Mouse (Mus musculus) stomach, embryonic 15.5 days (tissue): ENCODE data around the gene Alpl. TPM values are rescaled to one million over a fixed set of nuclear protein-coding genes. Genes with fewer than 3 reads are reported as not detected.
A peak's percentile ranks its signal among the peaks of the same experiment; 100 is the strongest.

ENCODE experiments used
- ATAC-seq: fragments of 200-750 bp; cut with Nextera tagmentation; 2 replicates; pipeline ENCODE4 v1.8.0; 2017; ENCODE audit warnings: low read depth, moderate number of reproducible peaks, moderate TSS enrichment; ENCODE audit not compliant: insufficient read depth, low FRiP score
- H3K27ac ChIP-seq: fragments of 300-500 bp; sonication (generic); 2 replicates; pipeline ENCODE4 v1.5.1; 2015; ENCODE audit warnings: mild to moderate bottlenecking, inconsistent platforms
- H3K27me3 ChIP-seq: fragments of 300-500 bp; sonication (generic); replicated peaks from 2 replicates; pipeline ENCODE4 v1.6.1; 2015; ENCODE audit warnings: inconsistent platforms
- H3K36me3 ChIP-seq: fragments of 300-500 bp; sonication (generic); 2 replicates; pipeline ENCODE4 v1.6.1; 2015; ENCODE audit warnings: inconsistent platforms
- H3K4me1 ChIP-seq: fragments of 300-500 bp; sonication (generic); 2 replicates; pipeline ENCODE4 v1.6.1; 2015; ENCODE audit warnings: inconsistent platforms
- H3K4me2 ChIP-seq: fragments of 300-500 bp; sonication (generic); 2 replicates; pipeline ENCODE4 v1.6.1; 2015; ENCODE audit warnings: mild to moderate bottlenecking, inconsistent platforms
- H3K4me3 ChIP-seq: fragments of 300-500 bp; sonication (generic); replicated peaks from 2 replicates; pipeline ENCODE4 v1.5.1; 2015; ENCODE audit warnings: inconsistent platforms
- H3K9ac ChIP-seq: fragments of 300-500 bp; sonication (generic); 2 replicates; pipeline ENCODE4 v1.6.1; 2015; ENCODE audit warnings: inconsistent platforms
- H3K9me3 ChIP-seq: fragments of 300-500 bp; sonication (generic); 2 replicates; pipeline ENCODE4 v1.6.1; 2016; ENCODE audit warnings: inconsistent platforms
- WGBS: fragments of 180-500 bp; shearing (Covaris S2); methylation state at CpG from one replicate; pipeline ENCODE4 v1.1.7; 2015; 5-methylcytosine and 5-hydroxymethylcytosine counted together
- polyA plus RNA-seq: library from polyadenylated mRNA; unstranded; fragments of >200 nt; fragmentation: Nextera tagmentation; extraction: Ambion mirVana; gene quantifications from 2 replicates; pipeline ENCODE4 v1.2.1, GENCODE M21; 2015

Alpl gene
- polyA plus RNA-seq = 9.8 and 10.8 TPM in 2 replicates

DNA sequence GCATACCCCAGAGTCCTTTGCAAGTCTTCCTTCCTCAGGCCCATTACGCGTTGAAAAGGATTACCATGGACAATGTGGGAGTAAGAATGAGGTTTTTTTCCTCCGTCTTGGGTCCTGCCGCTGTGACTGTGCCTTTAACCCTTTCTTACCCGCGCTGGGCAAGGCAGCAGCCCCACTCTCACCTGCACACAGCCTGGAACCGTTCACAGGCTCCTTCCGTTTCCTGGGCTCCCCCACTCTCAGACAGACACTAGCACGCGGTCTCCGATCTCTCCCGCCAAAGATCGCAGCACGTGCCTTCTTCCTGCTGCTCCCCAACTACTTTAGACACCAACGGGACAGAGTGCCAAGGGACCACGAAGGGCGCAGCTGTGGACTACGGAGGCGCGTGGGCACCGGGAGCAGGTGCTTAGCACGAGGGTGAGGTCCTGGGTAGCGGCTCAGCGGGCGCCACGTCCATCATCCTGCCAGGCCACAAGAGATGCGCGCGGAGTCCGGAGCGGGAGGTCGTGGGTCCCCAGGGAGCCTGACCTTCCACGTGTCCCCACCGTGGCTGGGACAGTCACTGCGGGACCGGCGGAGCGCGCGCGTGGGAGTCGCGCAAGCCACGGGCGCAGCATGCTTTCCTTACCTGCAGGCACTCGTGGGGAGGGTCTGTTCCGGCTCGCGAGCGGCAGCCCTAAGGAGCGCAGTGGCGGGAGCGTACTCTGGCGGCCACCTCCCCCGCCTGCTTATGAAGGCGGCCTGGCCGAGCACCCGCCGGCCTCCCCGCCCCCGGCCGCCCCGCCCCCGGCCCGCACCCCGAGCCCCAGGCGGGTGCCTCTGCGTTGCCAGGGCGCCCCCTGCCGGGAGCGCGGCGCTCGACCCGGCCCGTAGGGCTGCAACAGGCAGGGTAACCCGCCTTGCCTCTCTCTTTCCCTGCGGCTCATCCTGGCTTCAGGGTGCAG is at the start of gene Alpl:
Alpl (minus strand) TSS at position 774 of the 947 bp plus-strand sequence.
- WGBS = 2% methylated on average over 73 of the region's 78 CpGs
- Histone ChIP-seq H3K4me2 (peak within 1 kb of the TSS; percentile 94), H3K9ac (no peak within 1 kb of the TSS), H3K4me1 (peaks cover 22% of the 10 kb centered on the region), H3K36me3 (no peaks in the 10 kb centered on the region), H3K27me3 (peaks cover 23% of the 10 kb centered on the region), H3K4me3 (peak within 1 kb of the TSS; percentile 48), H3K9me3 (no peaks in the 10 kb centered on the region), H3K27ac (no peak within 1 kb of the TSS)
- ATAC-seq = peak; percentile 73; the same call in 1 of the 2 replicates

DNA sequence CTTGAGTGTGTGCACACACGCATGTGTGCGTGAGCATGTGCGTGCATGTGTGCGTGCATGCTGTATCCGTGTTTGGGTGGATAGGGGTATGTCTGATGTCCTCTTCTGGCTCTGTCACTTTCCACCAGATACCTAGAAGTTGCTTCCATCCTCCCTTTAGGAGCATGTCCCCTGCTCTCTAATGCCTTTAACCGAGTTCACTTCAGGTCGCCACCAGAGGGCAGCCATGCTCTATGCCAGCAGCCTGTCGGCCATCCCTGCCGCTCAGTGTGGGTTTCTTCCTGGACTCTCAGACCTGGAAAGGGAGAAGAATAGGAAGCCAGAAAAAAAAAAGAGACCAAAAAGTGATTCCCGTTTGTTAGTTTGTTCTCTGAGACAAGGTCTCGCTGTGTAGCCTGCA is 48.5 kb upstream of the Alpl start:
- Histone ChIP-seq H3K9me3 (no peaks in the 10 kb centered on the region), H3K4me1 (no peaks in the 10 kb centered on the region), H3K4me3 (no peak overlapping the region), H3K27me3 (no peaks in the 10 kb centered on the region), H3K27ac (no peak overlapping the region), H3K36me3 (no peaks in the 10 kb centered on the region), H3K4me2 (no peak overlapping the region), H3K9ac (no peak overlapping the region)
- WGBS = 22% methylated on average over 11 of the region's 11 CpGs
- no peak for ATAC-seq

DNA sequence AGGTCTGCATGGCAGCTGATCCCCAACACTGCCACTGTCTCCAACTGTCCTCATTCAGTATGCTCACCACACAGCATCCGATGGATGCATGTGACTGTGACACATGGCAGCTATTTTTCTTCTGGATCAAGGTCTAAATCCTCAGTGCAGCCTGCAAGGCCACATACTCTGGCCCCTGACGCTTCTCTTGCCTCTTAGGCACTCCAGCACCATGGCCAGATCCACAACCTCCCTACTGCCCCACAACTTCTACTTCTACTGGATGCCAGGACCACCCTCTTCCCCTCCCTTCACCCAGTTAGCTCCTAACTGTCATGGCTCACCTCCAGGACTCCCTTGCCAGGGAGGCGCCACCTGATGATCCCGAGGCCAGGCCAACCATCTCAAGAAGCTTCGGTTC is 43.3 kb upstream of the Alpl start:
- Histone ChIP-seq H3K36me3 (no peaks in the 10 kb centered on the region), H3K27ac (no peak overlapping the region), H3K4me2 (no peak overlapping the region), H3K9ac (no peak overlapping the region), H3K4me1 (peaks cover 2% of the 10 kb centered on the region; the same call in 1 of the 2 replicates), H3K27me3 (no peaks in the 10 kb centered on the region), H3K9me3 (no peaks in the 10 kb centered on the region), H3K4me3 (no peak overlapping the region)
- 67% methylated on average over 5 of the region's 5 CpGs for WGBS
- ATAC-seq = no peak

DNA sequence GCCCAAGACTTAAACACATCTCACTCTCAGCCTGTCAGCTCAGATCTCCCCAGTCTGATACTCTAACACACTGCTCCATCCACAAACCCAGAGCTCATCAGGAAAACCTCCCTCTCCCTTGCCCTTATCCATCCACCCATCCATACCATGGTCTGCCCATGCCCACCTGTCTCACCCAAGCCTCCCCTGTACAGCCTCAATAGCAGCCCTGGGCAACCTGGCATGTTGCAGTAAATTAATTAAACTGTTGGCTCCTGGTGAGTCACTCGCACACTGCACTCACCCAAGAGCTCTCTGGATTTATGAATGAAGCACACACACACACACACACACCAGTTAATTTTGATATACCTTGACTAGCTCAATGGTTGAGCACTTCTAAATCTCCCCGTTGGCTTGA is 42.6 kb upstream of the Alpl start:
- H3K36me3 ChIP-seq = no peaks in the 10 kb centered on the region
- no peak overlapping the region for H3K4me2 ChIP-seq
- no peak overlapping the region for H3K9ac ChIP-seq
- H3K4me1 ChIP-seq = peaks cover 2% of the 10 kb centered on the region; the same call in 1 of the 2 replicates
- H3K27ac ChIP-seq = no peak overlapping the region
- no peak overlapping the region for H3K4me3 ChIP-seq
- no peaks in the 10 kb centered on the region for H3K27me3 ChIP-seq
- no peaks in the 10 kb centered on the region for H3K9me3 ChIP-seq
- no peak for ATAC-seq
- whole genome bisulfite sequencing = 84% methylated on average over 2 of the region's 2 CpGs

DNA sequence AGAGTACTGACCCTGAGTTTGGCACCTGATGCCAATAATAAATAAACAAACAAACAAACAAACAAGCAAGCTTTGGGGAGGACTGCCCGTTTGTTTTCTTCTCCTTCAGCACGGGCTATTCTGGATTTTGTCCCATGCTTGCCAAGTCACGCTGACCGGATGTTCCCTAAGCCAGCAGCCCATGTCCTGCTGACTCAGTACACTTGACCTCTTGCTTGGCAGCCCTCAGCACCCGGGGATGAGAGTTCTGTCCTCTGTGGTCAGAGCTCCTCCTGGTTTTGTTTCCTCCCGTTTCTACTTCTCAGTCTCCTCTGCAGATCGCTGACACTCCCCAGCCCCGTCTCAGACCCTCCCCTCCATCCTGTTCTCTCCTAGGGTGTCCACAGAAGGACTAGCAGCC is 41.6 kb upstream of the Alpl start:
- Histone ChIP-seq H3K9ac (no peak overlapping the region), H3K9me3 (no peaks in the 10 kb centered on the region), H3K4me2 (no peak overlapping the region), H3K36me3 (no peaks in the 10 kb centered on the region), H3K4me1 (peaks cover 2% of the 10 kb centered on the region; the same call in 1 of the 2 replicates), H3K27me3 (no peaks in the 10 kb centered on the region), H3K4me3 (no peak overlapping the region), H3K27ac (no peak overlapping the region)
- WGBS = 69% methylated on average over 8 of the region's 8 CpGs
- no peak for ATAC-seq

DNA sequence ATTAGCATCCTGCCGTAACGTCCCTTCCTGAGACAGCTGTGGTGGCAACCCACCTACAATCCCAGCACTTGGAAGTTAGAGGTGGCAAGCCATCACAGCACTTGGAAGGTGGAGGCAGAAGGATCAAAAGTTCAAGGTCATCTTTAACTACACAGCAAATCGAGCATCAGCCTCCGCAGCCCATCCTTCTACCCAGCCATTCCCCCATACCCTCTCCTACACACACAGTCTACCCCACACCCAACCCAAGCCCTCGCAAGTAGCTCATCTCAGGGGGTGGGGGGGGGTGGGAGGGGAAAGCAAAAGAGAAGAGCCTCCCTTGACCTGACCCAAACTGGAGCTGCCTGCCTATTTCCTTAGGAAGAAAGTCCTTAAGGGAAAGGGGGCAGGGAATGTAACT is 40.6 kb upstream of the Alpl start:
- Histone ChIP-seq H3K4me2 (no peak overlapping the region), H3K4me1 (peaks cover 2% of the 10 kb centered on the region; the same call in 1 of the 2 replicates), H3K36me3 (no peaks in the 10 kb centered on the region), H3K27ac (no peak overlapping the region), H3K4me3 (no peak overlapping the region), H3K9ac (no peak overlapping the region), H3K9me3 (no peaks in the 10 kb centered on the region), H3K27me3 (no peaks in the 10 kb centered on the region)
- WGBS = 80% methylated on average over 5 of the region's 5 CpGs
- ATAC-seq = no peak

DNA sequence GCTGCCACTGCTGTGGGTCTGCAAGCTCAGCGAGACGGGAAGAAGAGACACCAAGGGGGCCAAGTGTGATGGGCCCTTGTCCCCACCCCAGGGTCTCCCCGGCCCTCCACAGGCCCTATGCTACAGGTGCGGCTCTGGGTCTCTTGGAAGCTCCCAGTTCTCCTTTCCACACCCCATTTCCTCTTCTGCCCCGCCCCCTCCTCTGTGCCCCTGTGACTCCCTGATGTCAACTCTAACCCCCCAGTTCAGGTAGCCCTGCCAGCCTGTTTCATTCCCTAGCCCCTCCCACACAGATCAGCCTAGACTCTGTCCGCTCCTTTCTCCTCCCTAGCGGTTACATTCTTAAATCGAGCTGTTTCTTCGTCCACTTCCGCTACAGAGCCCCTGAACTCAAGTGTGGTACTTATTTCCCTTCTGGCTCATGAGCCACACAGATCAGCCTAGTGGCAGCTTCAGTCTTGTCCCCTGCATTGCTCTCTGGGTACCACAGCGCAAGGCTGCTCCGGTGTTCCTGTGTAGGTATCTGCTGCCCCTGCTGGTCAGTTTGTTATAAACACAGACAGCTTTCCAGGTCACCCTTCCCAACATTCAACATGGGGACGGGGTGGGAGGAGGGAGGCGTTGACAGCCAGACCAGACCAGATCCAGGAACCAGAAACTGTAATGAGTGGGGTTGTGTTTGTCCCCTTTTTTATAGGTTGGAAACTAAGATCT is 39.6 kb upstream of the Alpl start:
- Histone ChIP-seq H3K4me2 (peak overlapping the region; percentile 34), H3K27me3 (no peaks in the 10 kb centered on the region), H3K4me1 (peaks cover 2% of the 10 kb centered on the region; the same call in 1 of the 2 replicates), H3K36me3 (no peaks in the 10 kb centered on the region), H3K9me3 (no peaks in the 10 kb centered on the region), H3K27ac (no peak overlapping the region), H3K4me3 (no peak overlapping the region), H3K9ac (no peak overlapping the region)
- WGBS = 12% methylated on average over 14 of the region's 14 CpGs
- peak; percentile 74 for ATAC-seq

DNA sequence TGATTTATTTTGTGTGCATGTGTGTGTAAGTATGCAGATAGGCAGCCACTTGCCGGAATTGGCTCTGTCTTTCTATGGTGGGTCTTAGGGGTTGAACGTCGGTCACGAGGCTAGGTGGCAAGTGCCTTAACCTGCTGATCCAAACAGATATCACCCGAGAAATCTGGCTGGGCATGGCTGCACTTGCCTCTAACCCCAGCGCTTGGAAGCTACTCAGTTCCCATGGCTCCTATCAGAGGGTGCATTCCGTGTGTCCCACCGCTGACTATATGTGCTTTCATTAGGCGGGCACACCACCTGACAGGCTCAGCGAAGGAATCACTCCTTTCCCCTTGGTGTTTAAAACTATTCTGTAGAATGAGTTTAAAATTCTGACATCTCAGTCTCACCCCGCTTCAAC is 35.4 kb upstream of the Alpl start:
- Histone ChIP-seq H3K4me3 (no peak overlapping the region), H3K9ac (no peak overlapping the region), H3K27ac (no peak overlapping the region), H3K36me3 (no peaks in the 10 kb centered on the region), H3K4me2 (no peak overlapping the region), H3K4me1 (peaks cover 2% of the 10 kb centered on the region; the same call in 1 of the 2 replicates), H3K9me3 (no peaks in the 10 kb centered on the region), H3K27me3 (0 out of 2 replicates have a peak, but pooled peaks cover 5% of the 10 kb centered on the region)
- 77% methylated on average over 11 of the region's 11 CpGs for WGBS
- no peak for ATAC-seq

DNA sequence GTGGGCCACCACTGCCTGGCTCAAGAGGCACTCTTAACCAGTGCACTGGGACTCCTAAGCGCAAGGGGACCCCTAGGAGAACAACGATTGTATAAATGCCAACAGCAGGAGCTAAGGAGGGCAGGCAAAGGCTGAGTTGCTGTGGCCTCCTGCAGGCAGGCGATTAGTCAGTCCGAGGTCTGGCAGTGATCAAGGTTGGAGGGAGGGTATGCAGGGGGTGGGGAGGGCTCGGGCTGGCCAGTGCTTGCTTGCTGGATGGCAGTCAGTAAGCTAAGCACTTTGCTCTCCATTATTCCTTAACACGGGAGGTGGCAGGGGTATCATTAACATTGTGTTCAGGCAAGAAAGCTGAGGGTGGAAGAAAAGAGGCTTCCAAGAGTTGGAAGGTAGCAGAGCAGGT is 34.2 kb upstream of the Alpl start:
- Histone ChIP-seq H3K9me3 (no peaks in the 10 kb centered on the region), H3K4me2 (no peak overlapping the region), H3K27me3 (0 out of 2 replicates have a peak, but pooled peaks cover 5% of the 10 kb centered on the region), H3K4me3 (no peak overlapping the region), H3K27ac (no peak overlapping the region), H3K36me3 (no peaks in the 10 kb centered on the region), H3K9ac (no peak overlapping the region), H3K4me1 (no peaks in the 10 kb centered on the region)
- no peak for ATAC-seq
- WGBS = 17% methylated on average over 6 of the region's 6 CpGs

DNA sequence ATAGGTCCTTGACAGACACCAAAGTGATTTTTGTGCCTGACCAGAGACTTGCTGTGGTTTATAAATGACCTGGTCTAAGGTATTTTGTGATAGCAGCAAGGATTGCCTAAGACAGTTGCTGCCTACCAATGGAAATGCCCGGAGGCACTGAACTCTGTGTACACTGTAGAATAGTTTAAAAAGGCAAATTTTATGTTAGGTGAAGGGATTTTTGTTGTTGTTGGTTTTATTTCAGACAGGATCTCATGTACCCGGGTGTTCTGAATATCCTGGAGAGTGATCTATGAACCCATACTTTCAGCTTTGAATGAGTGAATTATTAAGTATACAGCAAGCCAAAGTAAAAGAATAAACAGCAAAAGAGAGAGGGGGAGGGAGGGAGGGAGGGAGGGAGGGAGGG is 28.7 kb upstream of the Alpl start:
- no peak overlapping the region for H3K4me3 ChIP-seq
- no peak overlapping the region for H3K27ac ChIP-seq
- H3K4me2 ChIP-seq = no peak overlapping the region
- H3K36me3 ChIP-seq = no peaks in the 10 kb centered on the region
- H3K9ac ChIP-seq = no peak overlapping the region
- H3K4me1 ChIP-seq = no peaks in the 10 kb centered on the region
- ATAC-seq = no peak
- WGBS = 71% methylated on average over 2 of the region's 2 CpGs
- H3K9me3 ChIP-seq = no peaks in the 10 kb centered on the region
- no peaks in the 10 kb centered on the region for H3K27me3 ChIP-seq

DNA sequence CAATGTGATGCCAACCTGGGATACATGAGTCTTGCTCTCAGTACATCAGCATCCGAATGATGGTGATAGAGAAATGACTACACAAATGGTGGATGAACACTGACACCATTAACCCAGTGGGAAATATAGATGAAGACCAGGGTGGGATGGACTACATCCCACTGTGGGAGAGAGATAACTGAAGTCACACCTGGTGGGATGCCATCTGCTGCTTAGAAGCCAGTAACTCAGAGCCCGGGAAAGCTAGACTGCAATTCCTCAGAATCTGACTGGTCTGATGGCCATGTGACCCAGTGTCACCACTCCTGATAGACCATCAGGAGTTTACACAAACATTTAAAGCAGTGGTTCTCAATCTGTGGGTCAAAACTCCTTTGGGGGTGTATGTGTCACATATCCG is 27.4 kb upstream of the Alpl start:
- H3K27ac ChIP-seq = no peak overlapping the region

DNA sequence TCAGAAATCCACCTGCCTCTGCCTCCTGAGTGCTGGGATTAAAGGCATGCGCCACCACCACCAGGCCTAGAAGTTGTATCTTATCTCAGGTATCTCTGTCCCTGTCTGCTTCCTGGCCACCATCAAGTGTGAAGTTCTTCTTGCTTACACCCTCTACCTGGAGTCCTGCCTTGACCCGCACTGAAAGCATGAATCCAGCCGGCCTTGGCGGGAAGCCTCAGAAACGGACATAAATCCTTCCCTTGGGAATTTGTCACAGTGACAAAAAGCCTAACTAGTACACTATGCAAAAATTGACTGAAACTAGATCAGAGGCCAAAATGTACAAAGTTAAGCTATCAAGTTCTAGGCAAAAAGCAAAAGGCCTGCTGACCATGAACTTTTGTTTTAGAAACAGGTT is 26.4 kb upstream of the Alpl start:
- Histone ChIP-seq H3K4me3 (no peak overlapping the region), H3K27ac (no peak overlapping the region), H3K9ac (no peak overlapping the region), H3K4me2 (no peak overlapping the region), H3K4me1 (0 out of 2 replicates have a peak, but pooled peaks cover 2% of the 10 kb centered on the region), H3K36me3 (no peaks in the 10 kb centered on the region), H3K27me3 (no peaks in the 10 kb centered on the region), H3K9me3 (no peaks in the 10 kb centered on the region)
- no peak for ATAC-seq
- 89% methylated on average over 5 of the region's 5 CpGs for WGBS

More for the DNA sequence above, 27.4 kb upstream of the Alpl start:
- Histone ChIP-seq H3K27me3 (no peaks in the 10 kb centered on the region), H3K36me3 (no peaks in the 10 kb centered on the region), H3K4me2 (no peak overlapping the region), H3K9ac (no peak overlapping the region), H3K4me1 (0 out of 2 replicates have a peak, but pooled peaks cover 2% of the 10 kb centered on the region), H3K9me3 (no peaks in the 10 kb centered on the region), H3K4me3 (no peak overlapping the region)
- 74% methylated on average over 3 of the region's 3 CpGs for WGBS
- ATAC-seq = no peak
